Mouse (Mus musculus): ENCODE measurements around the gene Gal3st4. TPM values are rescaled to one million over a fixed set of nuclear protein-coding genes. Genes with fewer than 3 reads are reported as not detected.

Gene Gal3st4
- polyA plus RNA-seq, 1 experiment from 2014 or later: 4.4 TPM

- Histone ChIP-seq H3K9me3 (ENCODE audit: control insufficient read depth, low read depth, low read length) (no peaks in the 10 kb centered on the region), H3K4me2 (replicated peaks; ENCODE audit: low read depth, low read length) (no peak overlapping the region), H3K27ac (ENCODE audit: low read length) (no peak overlapping the region), H3K4me3 (ENCODE audit: low read depth, low read length) (no peak overlapping the region), H3K36me3 (ENCODE audit: control insufficient read depth, insufficient read depth, low read length) (peaks cover 9% of the 10 kb centered on the region; the same call in 1 of the 2 replicates), H3K27me3 (ENCODE audit: control insufficient read depth, insufficient read depth, low read length) (no peaks in the 10 kb centered on the region), H3K9ac (replicated peaks; ENCODE audit: low read depth, low read length) (no peak overlapping the region), H3K4me1 (ENCODE audit: control insufficient read depth, insufficient read depth, low read length) (peaks cover 18% of the 10 kb centered on the region; the same call in 1 of the 2 replicates)
- WGBS: 96% methylated on average over 4 of the region's 4 CpGs
- no peak for ATAC-seq (ENCODE audit: insufficient number of reproducible peaks, insufficient read depth, low FRiP score, low read depth)
These were observed 6.9 kb downstream of the Gal3st4 start for GRCm38 (mm10) chr5:138265712-138266111.

GRCm38 (mm10) chr5:138264207-138264578, 8.4 kb downstream of the Gal3st4 start:
- H3K9ac ChIP-seq (replicated peaks; ENCODE audit: low read depth, low read length): peak overlapping the region; percentile 91
- peak overlapping the region; percentile 93 for H3K4me3 ChIP-seq (ENCODE audit: low read depth, low read length)
- peak overlapping the region; percentile 95 for H3K4me2 ChIP-seq (replicated peaks; ENCODE audit: low read depth, low read length)
- ATAC-seq (ENCODE audit: insufficient number of reproducible peaks, insufficient read depth, low FRiP score, low read depth): no peak
- 15% methylated on average over 6 of the region's 6 CpGs for WGBS
- H3K27ac ChIP-seq (ENCODE audit: low read length): no peak overlapping the region
- peaks cover 24% of the 10 kb centered on the region for H3K36me3 ChIP-seq (ENCODE audit: control insufficient read depth, insufficient read depth, low read length)
- no peaks in the 10 kb centered on the region for H3K27me3 ChIP-seq (ENCODE audit: control insufficient read depth, insufficient read depth, low read length)
- H3K9me3 ChIP-seq (ENCODE audit: control insufficient read depth, low read depth, low read length): no peaks in the 10 kb centered on the region
- peaks cover 18% of the 10 kb centered on the region; the same call in 1 of the 2 replicates for H3K4me1 ChIP-seq (ENCODE audit: control insufficient read depth, insufficient read depth, low read length)

- H3K27ac ChIP-seq (ENCODE audit: low read length): peak within 1 kb of the TSS; percentile 66; the same call in 1 of the 2 replicates
- H3K4me1 ChIP-seq (ENCODE audit: control insufficient read depth, insufficient read depth, low read length): peaks cover 18% of the 10 kb centered on the region; the same call in 1 of the 2 replicates
- WGBS: under 1% methylated on average over 69 of the region's 71 CpGs
- peaks cover 31% of the 10 kb centered on the region for H3K36me3 ChIP-seq (ENCODE audit: control insufficient read depth, insufficient read depth, low read length)
- peak within 1 kb of the TSS; percentile 91 for H3K9ac ChIP-seq (replicated peaks; ENCODE audit: low read depth, low read length)
- H3K9me3 ChIP-seq (ENCODE audit: control insufficient read depth, low read depth, low read length): no peaks in the 10 kb centered on the region
- peak within 1 kb of the TSS; percentile 93 for H3K4me3 ChIP-seq (ENCODE audit: low read depth, low read length)
- H3K27me3 ChIP-seq (ENCODE audit: control insufficient read depth, insufficient read depth, low read length): no peaks in the 10 kb centered on the region
- peak; percentile 89 for ATAC-seq (ENCODE audit: insufficient number of reproducible peaks, insufficient read depth, low FRiP score, low read depth)
- H3K4me2 ChIP-seq (replicated peaks; ENCODE audit: low read depth, low read length): peak within 1 kb of the TSS; percentile 95
These were observed 9.1 kb downstream of the Gal3st4 start, which contains the start of gene BC037034 for GRCm38 (mm10) chr5:138263260-138264206. BC037034 (minus strand) TSS chr5:138264033.

GRCm38 (mm10) chr5:138262582-138263240, 9.9 kb downstream of the Gal3st4 start:
- H3K4me3 ChIP-seq (ENCODE audit: low read depth, low read length): peak overlapping the region; percentile 93

GRCm38 (mm10) chr5:138262001-138262400, 10.6 kb downstream of the Gal3st4 start:
- H3K36me3 ChIP-seq (ENCODE audit: control insufficient read depth, insufficient read depth, low read length): peaks cover 32% of the 10 kb centered on the region
- no peak overlapping the region for H3K4me3 ChIP-seq (ENCODE audit: low read depth, low read length)
- WGBS: 73% methylated on average over 4 of the region's 4 CpGs

More at GRCm38 (mm10) chr5:138262582-138263240, 9.9 kb downstream of the Gal3st4 start:
- peak overlapping the region; percentile 95 for H3K4me2 ChIP-seq (replicated peaks; ENCODE audit: low read depth, low read length)
- no peaks in the 10 kb centered on the region for H3K27me3 ChIP-seq (ENCODE audit: control insufficient read depth, insufficient read depth, low read length)
- no peak for ATAC-seq (ENCODE audit: insufficient number of reproducible peaks, insufficient read depth, low FRiP score, low read depth)
- no peak overlapping the region for H3K27ac ChIP-seq (ENCODE audit: low read length)
- no peaks in the 10 kb centered on the region for H3K9me3 ChIP-seq (ENCODE audit: control insufficient read depth, low read depth, low read length)
- peaks cover 32% of the 10 kb centered on the region for H3K36me3 ChIP-seq (ENCODE audit: control insufficient read depth, insufficient read depth, low read length)
- peaks cover 18% of the 10 kb centered on the region; the same call in 1 of the 2 replicates for H3K4me1 ChIP-seq (ENCODE audit: control insufficient read depth, insufficient read depth, low read length)
- 61% methylated on average over 18 of the region's 18 CpGs for WGBS
- H3K9ac ChIP-seq (replicated peaks; ENCODE audit: low read depth, low read length): peak overlapping the region; percentile 91

GRCm38 (mm10) chr5:138260834-138261233, 11.8 kb downstream of the Gal3st4 start:
- no peak overlapping the region for H3K9ac ChIP-seq (replicated peaks; ENCODE audit: low read depth, low read length)
- H3K4me3 ChIP-seq (ENCODE audit: low read depth, low read length): no peak overlapping the region
- H3K27me3 ChIP-seq (ENCODE audit: control insufficient read depth, insufficient read depth, low read length): no peaks in the 10 kb centered on the region
- H3K4me2 ChIP-seq (replicated peaks; ENCODE audit: low read depth, low read length): no peak overlapping the region
- H3K4me1 ChIP-seq (ENCODE audit: control insufficient read depth, insufficient read depth, low read length): peaks cover 18% of the 10 kb centered on the region; the same call in 1 of the 2 replicates
- WGBS: 77% methylated on average over 11 of the region's 11 CpGs
- H3K9me3 ChIP-seq (ENCODE audit: control insufficient read depth, low read depth, low read length): no peaks in the 10 kb centered on the region
- H3K36me3 ChIP-seq (ENCODE audit: control insufficient read depth, insufficient read depth, low read length): peaks cover 31% of the 10 kb centered on the region
- ATAC-seq (ENCODE audit: insufficient number of reproducible peaks, insufficient read depth, low FRiP score, low read depth): no peak
- no peak overlapping the region for H3K27ac ChIP-seq (ENCODE audit: low read length)

More at GRCm38 (mm10) chr5:138262001-138262400, 10.6 kb downstream of the Gal3st4 start:
- H3K4me1 ChIP-seq (ENCODE audit: control insufficient read depth, insufficient read depth, low read length): peaks cover 18% of the 10 kb centered on the region; the same call in 1 of the 2 replicates
- H3K9me3 ChIP-seq (ENCODE audit: control insufficient read depth, low read depth, low read length): no peaks in the 10 kb centered on the region
- H3K4me2 ChIP-seq (replicated peaks; ENCODE audit: low read depth, low read length): no peak overlapping the region
- no peak overlapping the region for H3K27ac ChIP-seq (ENCODE audit: low read length)
- ATAC-seq (ENCODE audit: insufficient number of reproducible peaks, insufficient read depth, low FRiP score, low read depth): no peak
- no peaks in the 10 kb centered on the region for H3K27me3 ChIP-seq (ENCODE audit: control insufficient read depth, insufficient read depth, low read length)
- H3K9ac ChIP-seq (replicated peaks; ENCODE audit: low read depth, low read length): no peak overlapping the region

- no peaks in the 10 kb centered on the region for H3K9me3 ChIP-seq (ENCODE audit: control insufficient read depth, low read depth, low read length)
- WGBS: 70% methylated on average over 10 of the region's 10 CpGs
- H3K4me1 ChIP-seq (ENCODE audit: control insufficient read depth, insufficient read depth, low read length): peaks cover 18% of the 10 kb centered on the region; the same call in 1 of the 2 replicates
- no peaks in the 10 kb centered on the region for H3K27me3 ChIP-seq (ENCODE audit: control insufficient read depth, insufficient read depth, low read length)
- no peak overlapping the region for H3K9ac ChIP-seq (replicated peaks; ENCODE audit: low read depth, low read length)
- no peak overlapping the region for H3K4me3 ChIP-seq (ENCODE audit: low read depth, low read length)
- H3K36me3 ChIP-seq (ENCODE audit: control insufficient read depth, insufficient read depth, low read length): peaks cover 30% of the 10 kb centered on the region
- H3K4me2 ChIP-seq (replicated peaks; ENCODE audit: low read depth, low read length): no peak overlapping the region
- no peak for ATAC-seq (ENCODE audit: insufficient number of reproducible peaks, insufficient read depth, low FRiP score, low read depth)
- H3K27ac ChIP-seq (ENCODE audit: low read length): no peak overlapping the region
These were observed 12.6 kb downstream of the Gal3st4 start for GRCm38 (mm10) chr5:138260051-138260450.

- Histone ChIP-seq H3K9ac (replicated peaks; ENCODE audit: low read depth, low read length) (no peak overlapping the region), H3K27me3 (ENCODE audit: control insufficient read depth, insufficient read depth, low read length) (no peaks in the 10 kb centered on the region), H3K4me3 (ENCODE audit: low read depth, low read length) (no peak overlapping the region), H3K4me2 (replicated peaks; ENCODE audit: low read depth, low read length) (no peak overlapping the region), H3K9me3 (ENCODE audit: control insufficient read depth, low read depth, low read length) (no peaks in the 10 kb centered on the region), H3K4me1 (ENCODE audit: control insufficient read depth, insufficient read depth, low read length) (peaks cover 10% of the 10 kb centered on the region; the same call in 1 of the 2 replicates), H3K27ac (ENCODE audit: low read length) (no peak overlapping the region), H3K36me3 (ENCODE audit: control insufficient read depth, insufficient read depth, low read length) (peaks cover 30% of the 10 kb centered on the region)
- ATAC-seq (ENCODE audit: insufficient number of reproducible peaks, insufficient read depth, low FRiP score, low read depth): no peak
- WGBS: 68% methylated on average over 7 of the region's 7 CpGs
These were observed 13.6 kb downstream of the Gal3st4 start for GRCm38 (mm10) chr5:138258993-138259392.

All from stomach, embryonic 14.5 days (tissue).